Mouse (Mus musculus) hindbrain, embryonic 10.5 days (tissue): ENCODE measurements around the gene Lbx1. TPM values are rescaled to one million over a fixed set of nuclear protein-coding genes. Genes with fewer than 3 reads are reported as not detected.

Source experiments
- DNase-seq: peaks from one replicate; pipeline ENCODE4 v3.0.0-alpha.2; 2017; ENCODE audit warnings: low spot score
- H3K27ac ChIP-seq: fragments of 300-500 bp; sonication (generic); 2 replicates; pipeline ENCODE4 v1.5.1; 2016; ENCODE audit warnings: mild to moderate bottlenecking, moderate library complexity
- H3K27me3 ChIP-seq: fragments of 300-500 bp; sonication (generic); 2 replicates; pipeline ENCODE4 v1.6.1; 2016; ENCODE audit warnings: mild to moderate bottlenecking; ENCODE audit not compliant: poor library complexity, insufficient read depth, severe bottlenecking
- H3K36me3 ChIP-seq: fragments of 300-500 bp; sonication (generic); 2 replicates; pipeline ENCODE4 v1.6.1; 2016; ENCODE audit warnings: mild to moderate bottlenecking, moderate library complexity
- H3K4me1 ChIP-seq: fragments of 300-500 bp; sonication (generic); replicated peaks from 2 replicates; pipeline ENCODE4 v1.6.1; 2016; ENCODE audit warnings: mild to moderate bottlenecking
- H3K4me3 ChIP-seq: fragments of 300-500 bp; sonication (generic); 2 replicates; pipeline ENCODE4 v1.5.1; 2016; ENCODE audit warnings: mild to moderate bottlenecking, moderate library complexity
- H3K9me3 ChIP-seq: fragments of 300-500 bp; sonication (generic); 2 replicates; pipeline ENCODE4 v1.6.1; 2016; ENCODE audit warnings: mild to moderate bottlenecking, moderate library complexity
- WGBS: fragments of 180-500 bp; shearing (Covaris S2); methylation state at CpG from one replicate; pipeline ENCODE4 v1.1.7; 2016; 5-methylcytosine and 5-hydroxymethylcytosine counted together
- polyA plus RNA-seq: library from polyadenylated mRNA; unstranded; fragments of >200 nt; fragmentation: Nextera tagmentation; extraction: Ambion mirVana; gene quantifications from 2 replicates; pipeline ENCODE4 v1.2.1, GENCODE M21; 2016

Gene Lbx1
- polyA plus RNA-seq, 1 experiment from 2014 or later, result 8.9 TPM

DNA sequence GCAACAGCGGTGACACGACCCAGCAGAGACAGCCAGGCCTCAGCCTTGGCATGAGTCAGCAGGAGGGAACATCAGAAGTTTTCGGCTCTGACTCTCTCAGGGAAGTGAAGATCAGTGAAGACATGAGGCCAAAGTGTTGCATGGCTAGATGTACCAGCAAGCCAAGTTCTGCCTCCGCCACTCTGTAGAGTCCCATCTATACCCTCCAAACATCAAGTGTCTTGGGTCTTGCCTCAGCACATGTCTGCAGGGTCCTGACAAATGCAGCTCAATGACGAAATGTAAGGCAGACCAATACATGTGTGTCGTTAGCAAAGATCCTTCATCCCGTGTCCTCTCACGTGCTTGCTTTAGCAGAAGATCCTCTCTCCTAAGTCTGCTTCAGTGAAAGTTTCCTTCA is 38.6 kb downstream of the Lbx1 start:
- Histone ChIP-seq H3K27ac (no peak overlapping the region), H3K36me3 (no peaks in the 10 kb centered on the region), H3K9me3 (peaks cover 17% of the 10 kb centered on the region), H3K27me3 (no peaks in the 10 kb centered on the region), H3K4me3 (no peak overlapping the region), H3K4me1 (no peaks in the 10 kb centered on the region)
- DNase-seq, result no peak
- WGBS, result 92% methylated on average over 8 of the region's 8 CpGs

DNA sequence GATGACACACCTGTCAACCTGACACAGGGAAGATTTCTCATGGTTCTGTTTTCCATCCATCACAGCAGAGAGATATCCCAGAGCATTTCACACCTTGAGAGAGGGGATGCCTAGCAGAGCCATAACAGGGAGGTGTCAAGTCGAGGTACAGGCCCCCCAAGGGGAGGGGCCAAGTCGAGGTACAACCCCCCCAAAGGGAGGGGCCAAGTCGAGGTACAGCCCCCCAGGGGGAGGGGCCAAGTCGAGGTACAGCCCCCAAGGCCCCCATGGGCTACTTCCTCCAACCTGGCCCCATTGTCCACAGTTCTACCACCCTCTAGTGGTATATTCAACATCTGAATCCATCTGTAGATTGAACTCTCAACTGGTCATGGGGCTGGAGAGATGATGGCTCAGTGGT is 41.0 kb downstream of the Lbx1 start:
- peaks cover 22% of the 10 kb centered on the region for H3K9me3 ChIP-seq
- H3K27me3 ChIP-seq, result no peaks in the 10 kb centered on the region
- no peaks in the 10 kb centered on the region for H3K36me3 ChIP-seq
- WGBS, result 47% methylated on average over 4 of the region's 4 CpGs
- H3K27ac ChIP-seq, result no peak overlapping the region
- no peaks in the 10 kb centered on the region for H3K4me1 ChIP-seq
- H3K4me3 ChIP-seq, result no peak overlapping the region
- no peak for DNase-seq

Other genes starting within 250 kb of the Lbx1 start
- 3.6 and 5.9 TPM in 2 replicates for gene Sema4g, start 246.7 kb downstream of the Lbx1 start, polyA plus RNA-seq
- 23.6 and 32.6 TPM in 2 replicates for gene Twnk, start 230.1 kb downstream of the Lbx1 start, polyA plus RNA-seq
- gene Mrpl43, start 229.4 kb downstream of the Lbx1 start, polyA plus RNA-seq, result 75.6 and 83.0 TPM in 2 replicates
- gene Lzts2, start 221.4 kb downstream of the Lbx1 start, polyA plus RNA-seq, result 67.5 and 69.1 TPM in 2 replicates
- 0.26 and 0.40 TPM in 2 replicates for gene Pdzd7, start 190.1 kb downstream of the Lbx1 start, polyA plus RNA-seq
- 9.8 and 17.8 TPM in 2 replicates for gene Sfxn3, start 188.3 kb downstream of the Lbx1 start, polyA plus RNA-seq
- 1.3 and 8.9 TPM in 2 replicates for gene Kazald1, start 160.6 kb downstream of the Lbx1 start, polyA plus RNA-seq
- gene Tlx1, start 85.1 kb downstream of the Lbx1 start, polyA plus RNA-seq, result 1.5 and 7.4 TPM in 2 replicates
- 48.0 and 48.1 TPM in 2 replicates for gene Btrc, start 127.9 kb upstream of the Lbx1 start, polyA plus RNA-seq